Mouse (Mus musculus) forebrain, embryonic 11.5 days (tissue): ENCODE measurements around the gene Dexi. TPM values are rescaled to one million over a fixed set of nuclear protein-coding genes. Genes with fewer than 3 reads are reported as not detected.
A peak's percentile ranks its signal among the peaks of the same experiment; 100 is the strongest.

Experiments
- ATAC-seq: fragments of 200-750 bp; cut with Nextera tagmentation; replicated peaks from 2 replicates; pipeline ENCODE4 v1.8.0; 2017; ENCODE audit warnings: moderate TSS enrichment; ENCODE audit not compliant: low FRiP score
- DNase-seq: peaks from one replicate; pipeline ENCODE4 v3.0.0-alpha.2; 2017; ENCODE audit warnings: low spot score
- H3K27ac ChIP-seq: fragments of 300-500 bp; sonication (generic); 2 replicates; pipeline ENCODE4 v1.5.1; 2014; ENCODE audit warnings: low read depth, low read length
- H3K27me3 ChIP-seq: fragments of 300-500 bp; sonication (generic); 2 replicates; pipeline ENCODE4 v1.6.1; 2014; ENCODE audit warnings: mild to moderate bottlenecking, low read length, mixed read lengths; ENCODE audit not compliant: control insufficient read depth, insufficient read depth
- H3K36me3 ChIP-seq: fragments of 300-500 bp; sonication (generic); 2 replicates; pipeline ENCODE4 v1.6.1; 2014; ENCODE audit warnings: mild to moderate bottlenecking, low read length, moderate library complexity, mixed read lengths; ENCODE audit not compliant: control insufficient read depth, insufficient read depth
- H3K4me1 ChIP-seq: fragments of 300-500 bp; sonication (generic); replicated peaks from 2 replicates; pipeline ENCODE4 v1.6.1; 2014; ENCODE audit warnings: low read length, mixed read lengths; ENCODE audit not compliant: control insufficient read depth, insufficient read depth
- H3K4me2 ChIP-seq: fragments of 300-500 bp; sonication (generic); 2 replicates; pipeline ENCODE4 v1.6.1; 2014; ENCODE audit warnings: low read depth, mild to moderate bottlenecking, low read length, moderate library complexity, mixed read lengths; ENCODE audit not compliant: severe bottlenecking
- H3K4me3 ChIP-seq: fragments of 300-500 bp; sonication (generic); 2 replicates; pipeline ENCODE4 v1.5.1; 2014; ENCODE audit warnings: low read depth, low read length
- H3K9ac ChIP-seq: fragments of 300-500 bp; sonication (generic); 2 replicates; pipeline ENCODE4 v1.6.1; 2014; ENCODE audit warnings: low read length
- H3K9me3 ChIP-seq: fragments of 300-500 bp; sonication (generic); 2 replicates; pipeline ENCODE4 v1.6.1; 2016; ENCODE audit warnings: low read length, mixed read lengths; ENCODE audit not compliant: control insufficient read depth
- WGBS: fragments of 180-500 bp; shearing (Covaris S2); extraction: QIAGEN DNeasy Blood & Tissue Kit; methylation state at CpG from one replicate; pipeline ENCODE4 v1.1.7; 2014; 5-methylcytosine and 5-hydroxymethylcytosine counted together
- polyA plus RNA-seq: library from polyadenylated mRNA; unstranded; fragments of >200 nt; fragmentation: Nextera tagmentation; extraction: Ambion mirVana; gene quantifications from 2 replicates; pipeline ENCODE4 v1.2.1, GENCODE M21; 2014

The Dexi gene
- polyA plus RNA-seq, 1 experiment from 2014 or later = 23.5 TPM

GRCm38 (mm10) chr16:10471950-10472349 is 70.9 kb downstream of the Dexi start:
- H3K27me3 ChIP-seq = no peaks in the 10 kb centered on the region
- no peak overlapping the region for H3K4me2 ChIP-seq
- H3K4me3 ChIP-seq = no peak overlapping the region
- no peak overlapping the region for H3K9ac ChIP-seq
- peak; percentile 9 for DNase-seq
- no peaks in the 10 kb centered on the region for H3K9me3 ChIP-seq
- no peak for ATAC-seq
- no peaks in the 10 kb centered on the region for H3K36me3 ChIP-seq
- WGBS = 89% methylated on average over 3 of the region's 3 CpGs
- H3K4me1 ChIP-seq = no peaks in the 10 kb centered on the region
- H3K27ac ChIP-seq = no peak overlapping the region

- DNase-seq = peak; percentile 31
- ATAC-seq = no peak
Observed at GRCm38 (mm10) chr16:10468201-10468600, 74.7 kb downstream of the Dexi start.

GRCm38 (mm10) chr16:10467391-10468107 is 75.3 kb downstream of the Dexi start:
- no peak overlapping the region for H3K4me2 ChIP-seq
- H3K9me3 ChIP-seq = no peaks in the 10 kb centered on the region
- H3K27me3 ChIP-seq = no peaks in the 10 kb centered on the region
- H3K4me3 ChIP-seq = no peak overlapping the region
- H3K4me1 ChIP-seq = no peaks in the 10 kb centered on the region
- no peaks in the 10 kb centered on the region for H3K36me3 ChIP-seq
- no peak for DNase-seq
- no peak overlapping the region for H3K27ac ChIP-seq
- H3K9ac ChIP-seq = no peak overlapping the region
- 29% methylated on average over 11 of the region's 11 CpGs for WGBS
- no peak for ATAC-seq

More at GRCm38 (mm10) chr16:10468201-10468600, 74.7 kb downstream of the Dexi start:
- Histone ChIP-seq H3K27ac (no peak overlapping the region), H3K4me2 (no peak overlapping the region), H3K36me3 (no peaks in the 10 kb centered on the region), H3K9me3 (no peaks in the 10 kb centered on the region), H3K4me3 (no peak overlapping the region), H3K4me1 (no peaks in the 10 kb centered on the region), H3K27me3 (no peaks in the 10 kb centered on the region), H3K9ac (no peak overlapping the region)
- WGBS = 82% methylated on average over 1 of the region's 1 CpGs

- Histone ChIP-seq H3K4me3 (no peak overlapping the region), H3K9ac (no peak overlapping the region), H3K4me2 (no peak overlapping the region), H3K4me1 (no peaks in the 10 kb centered on the region), H3K27ac (no peak overlapping the region), H3K9me3 (no peaks in the 10 kb centered on the region), H3K27me3 (no peaks in the 10 kb centered on the region), H3K36me3 (no peaks in the 10 kb centered on the region)
- DNase-seq (peak; percentile 36), ATAC-seq (no peak)
- 43% methylated on average over 4 of the region's 4 CpGs for WGBS
Observed at GRCm38 (mm10) chr16:10465011-10465681, 77.7 kb downstream of the Dexi start.

GRCm38 (mm10) chr16:10461178-10461577 is 81.7 kb downstream of the Dexi start:
- Histone ChIP-seq H3K27ac (no peak overlapping the region), H3K36me3 (no peaks in the 10 kb centered on the region), H3K9me3 (no peaks in the 10 kb centered on the region), H3K9ac (no peak overlapping the region), H3K27me3 (no peaks in the 10 kb centered on the region), H3K4me1 (no peaks in the 10 kb centered on the region), H3K4me2 (no peak overlapping the region), H3K4me3 (no peak overlapping the region)
- ATAC-seq (no peak), DNase-seq (no peak)
- WGBS = 86% methylated on average over 2 of the region's 2 CpGs

DNA sequence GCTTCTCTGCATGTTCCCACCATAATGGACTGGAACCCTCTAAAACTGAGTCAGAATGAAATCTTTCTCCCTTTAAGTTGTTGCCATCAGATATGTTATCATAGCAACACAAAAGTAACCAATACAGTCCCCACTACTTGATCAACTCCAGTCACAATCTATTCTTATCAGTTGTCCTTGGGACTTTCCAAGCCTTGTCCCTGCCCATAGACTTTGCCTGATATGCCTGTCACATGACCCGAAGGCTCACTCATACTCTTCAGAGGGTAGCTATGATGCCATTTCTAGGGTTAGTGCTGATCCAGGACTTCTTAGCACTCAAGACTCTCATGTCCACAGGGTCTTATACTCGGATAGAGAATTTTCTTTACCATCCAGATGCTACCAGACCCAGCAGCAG is 82.7 kb downstream of the Dexi start:
- 81% methylated on average over 2 of the region's 2 CpGs for WGBS
- H3K36me3 ChIP-seq = no peaks in the 10 kb centered on the region
- H3K4me2 ChIP-seq = no peak overlapping the region
- H3K9me3 ChIP-seq = no peaks in the 10 kb centered on the region
- ATAC-seq (no peak), DNase-seq (no peak)
- H3K9ac ChIP-seq = no peak overlapping the region
- no peak overlapping the region for H3K27ac ChIP-seq
- no peak overlapping the region for H3K4me3 ChIP-seq
- no peaks in the 10 kb centered on the region for H3K4me1 ChIP-seq
- H3K27me3 ChIP-seq = no peaks in the 10 kb centered on the region

- H3K9ac ChIP-seq = no peak overlapping the region
- H3K4me3 ChIP-seq = no peak overlapping the region
- no peak for ATAC-seq
- no peaks in the 10 kb centered on the region for H3K9me3 ChIP-seq
- no peak overlapping the region for H3K27ac ChIP-seq
- no peak for DNase-seq
- no peaks in the 10 kb centered on the region for H3K36me3 ChIP-seq
- H3K4me2 ChIP-seq = no peak overlapping the region
- 71% methylated on average over 3 of the region's 3 CpGs for WGBS
- no peaks in the 10 kb centered on the region for H3K27me3 ChIP-seq
- H3K4me1 ChIP-seq = no peaks in the 10 kb centered on the region
Observed at GRCm38 (mm10) chr16:10454583-10454974, 88.3 kb downstream of the Dexi start.

- H3K27ac ChIP-seq = no peak overlapping the region
- no peaks in the 10 kb centered on the region for H3K27me3 ChIP-seq
- 82% methylated on average over 6 of the region's 6 CpGs for WGBS
- no peaks in the 10 kb centered on the region for H3K4me1 ChIP-seq
- H3K4me2 ChIP-seq = no peak overlapping the region
- no peak for ATAC-seq
- H3K36me3 ChIP-seq = no peaks in the 10 kb centered on the region
- H3K9me3 ChIP-seq = no peaks in the 10 kb centered on the region
- H3K9ac ChIP-seq = no peak overlapping the region
- H3K4me3 ChIP-seq = no peak overlapping the region
- DNase-seq = peak; percentile 35
Observed at GRCm38 (mm10) chr16:10453872-10454582, 88.8 kb downstream of the Dexi start.
